Mouse (Mus musculus): Measurements from ENCODE around the gene Pax7.

Pax7 gene

DNA sequence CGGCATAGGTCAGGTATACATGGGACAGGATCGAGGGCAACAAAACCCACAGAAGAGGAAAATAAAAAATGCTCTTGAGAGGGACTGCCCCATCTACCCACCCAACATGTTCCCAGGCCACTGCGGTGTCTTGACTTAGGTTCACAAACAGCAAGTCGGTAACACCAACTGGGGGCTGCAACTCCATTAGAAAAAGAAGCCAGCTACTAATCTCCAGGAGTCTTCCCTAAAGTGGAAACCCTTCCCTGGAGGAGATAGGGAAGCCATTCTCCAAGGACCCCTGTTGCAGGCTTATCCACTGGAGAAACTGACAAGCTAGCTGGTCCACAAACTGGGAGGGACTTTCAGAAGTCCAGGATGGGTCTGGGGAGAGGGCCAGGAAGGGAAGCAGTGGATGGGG, 21.4 kb downstream of the Pax7 start:
- no peak for DNase-seq (ENCODE audit: low spot score in 2 of 2)

DNA sequence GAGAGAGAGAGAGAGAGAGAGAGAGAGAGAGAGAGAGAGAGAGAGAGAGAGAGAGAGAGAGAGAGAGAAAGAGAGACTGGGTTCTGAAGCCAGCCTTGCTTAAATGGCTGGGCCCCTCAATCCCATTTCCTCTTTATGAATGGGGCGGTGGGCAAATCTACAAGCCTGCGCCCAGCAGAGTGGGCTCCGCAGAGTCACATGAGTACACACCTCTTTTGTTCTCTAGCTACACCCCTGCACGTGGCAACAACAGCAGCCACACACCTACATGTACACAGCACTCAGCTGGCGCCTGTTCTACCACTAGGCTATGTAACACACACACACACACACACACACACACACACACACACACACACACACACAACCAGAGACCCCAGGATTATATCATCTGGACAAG, 21.9 kb downstream of the Pax7 start:
- DNase-seq (ENCODE audit: low spot score in 2 of 2), result no peak

- DNase-seq (ENCODE audit: low spot score in 2 of 2), result no peak
These were observed 22.4 kb downstream of the Pax7 start for GRCm38 (mm10) chr4:139810762-139811438.

GRCm38 (mm10) chr4:139809381-139809820, 23.9 kb downstream of the Pax7 start:
- DNase-seq (ENCODE audit: low spot score in 2 of 2), result no peak

- no peak for DNase-seq (ENCODE audit: low spot score in 2 of 2)
These were observed 25.5 kb downstream of the Pax7 start for GRCm38 (mm10) chr4:139807820-139808219.

DNA sequence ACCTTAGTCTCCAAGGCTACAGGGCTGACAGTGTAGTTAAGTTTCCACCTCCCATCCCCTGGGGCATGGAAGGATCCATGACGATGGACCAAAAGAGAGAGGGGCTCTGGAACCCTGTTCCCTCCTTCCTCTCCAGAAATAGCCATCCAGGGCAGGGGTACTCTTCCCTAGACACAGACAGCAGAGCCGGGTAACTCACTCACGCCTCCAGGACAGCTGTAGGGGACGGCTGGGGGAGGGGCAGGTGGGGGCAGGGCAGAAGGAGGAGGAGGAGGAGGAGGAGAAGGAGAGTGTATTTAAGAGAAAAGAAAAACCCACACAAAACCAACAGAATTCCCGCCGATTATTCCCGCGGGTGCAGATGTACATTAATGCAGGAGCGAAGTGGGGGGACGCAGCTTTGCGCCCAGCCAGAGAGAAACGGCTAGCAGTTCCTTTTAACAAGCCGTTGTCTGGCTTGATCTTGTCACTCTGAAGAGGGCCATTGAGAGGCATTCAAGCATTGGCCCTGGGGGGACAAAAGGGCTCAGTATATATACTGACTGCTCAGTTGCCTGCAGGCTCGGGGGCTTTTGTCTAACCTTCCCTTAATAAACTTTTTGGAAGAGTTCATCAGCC, 26.0 kb downstream of the Pax7 start:
- no peak for DNase-seq (ENCODE audit: low spot score in 2 of 2)

GRCm38 (mm10) chr4:139804896-139805295, 28.4 kb downstream of the Pax7 start:
- no peak for DNase-seq (ENCODE audit: low spot score in 2 of 2)

DNA sequence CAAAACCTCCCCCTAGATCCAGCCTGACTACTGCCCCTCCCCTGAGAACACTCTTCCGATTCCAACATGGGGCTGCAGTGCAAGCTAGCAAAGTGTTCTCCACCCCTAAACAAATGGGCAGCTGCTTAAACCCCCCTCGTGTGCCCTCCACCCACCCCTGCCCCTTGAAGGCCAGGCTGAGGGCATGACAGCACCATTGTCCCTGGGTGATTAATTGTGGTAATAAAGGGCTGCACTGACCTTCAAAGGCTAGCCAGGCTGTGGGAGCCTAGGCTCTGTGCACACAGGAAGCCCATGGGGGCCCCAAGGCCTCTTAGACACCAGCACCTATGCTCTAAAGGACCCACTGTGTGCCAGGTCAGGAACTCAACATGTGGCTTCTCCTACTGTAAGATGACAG, 29.3 kb downstream of the Pax7 start:
- DNase-seq (ENCODE audit: low spot score in 2 of 2), result no peak

DNA sequence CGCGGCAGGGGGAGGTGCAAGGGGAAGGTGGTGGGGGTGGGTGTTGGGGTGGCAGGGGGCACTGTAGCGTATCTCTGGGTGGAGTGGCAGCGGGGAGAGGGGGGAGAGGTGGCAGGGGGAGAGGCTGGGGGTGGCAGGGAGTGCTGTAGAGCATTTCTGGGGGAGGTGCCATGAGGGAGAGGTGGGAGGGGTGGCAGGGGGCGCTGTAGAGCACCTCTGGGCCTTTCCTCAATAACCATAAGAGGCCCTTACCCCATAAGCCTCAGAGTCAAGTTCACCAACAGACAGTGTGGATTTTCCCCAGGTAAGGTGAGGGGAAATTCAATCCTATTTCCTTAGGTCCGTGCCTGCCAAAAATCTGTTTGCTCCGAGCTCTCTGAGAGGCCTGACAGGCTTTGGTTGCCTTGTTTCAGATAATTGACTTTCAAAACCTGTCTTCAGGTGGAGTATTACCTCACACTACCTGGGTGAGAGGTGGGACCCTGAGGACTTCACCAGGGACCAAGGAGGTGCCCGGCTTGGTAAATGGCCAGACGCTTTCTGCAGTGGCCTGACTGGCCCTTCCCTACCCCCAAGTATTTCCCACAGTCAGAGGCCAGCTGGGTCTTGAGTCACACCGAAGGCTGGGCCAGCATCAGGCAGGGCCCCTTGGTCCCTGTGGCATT, 33.8 kb downstream of the Pax7 start:
- DNase-seq (ENCODE audit: low spot score in 2 of 2), result no peak

GRCm38 (mm10) chr4:139797344-139797743, 36.0 kb downstream of the Pax7 start:
- DNase-seq (ENCODE audit: low spot score in 2 of 2), result no peak

DNA sequence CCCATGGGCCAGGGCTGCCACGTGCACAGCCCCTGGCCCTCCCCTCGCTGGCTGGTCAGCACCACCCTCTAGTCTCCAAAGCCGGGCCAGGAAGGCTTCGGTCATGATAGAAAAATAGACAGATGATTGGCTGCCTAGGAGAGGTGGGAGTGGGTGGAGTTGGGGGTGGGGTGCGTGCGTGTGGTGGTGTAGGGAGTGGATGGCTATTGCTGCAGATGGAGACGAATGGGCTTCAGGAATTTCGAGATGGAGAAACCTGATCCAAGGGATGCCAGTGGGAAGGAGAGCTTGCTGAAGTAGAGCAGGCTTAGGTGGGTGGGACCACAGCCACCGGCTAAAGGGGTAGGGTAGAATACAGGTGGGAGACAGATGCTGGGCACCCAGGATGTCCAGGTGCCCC, 37.2 kb downstream of the Pax7 start:
- DNase-seq (ENCODE audit: low spot score in 2 of 2), result no peak

GRCm38 (mm10) chr4:139791168-139791567, 42.2 kb downstream of the Pax7 start:
- no peak for DNase-seq (ENCODE audit: low spot score in 2 of 2)

DNA sequence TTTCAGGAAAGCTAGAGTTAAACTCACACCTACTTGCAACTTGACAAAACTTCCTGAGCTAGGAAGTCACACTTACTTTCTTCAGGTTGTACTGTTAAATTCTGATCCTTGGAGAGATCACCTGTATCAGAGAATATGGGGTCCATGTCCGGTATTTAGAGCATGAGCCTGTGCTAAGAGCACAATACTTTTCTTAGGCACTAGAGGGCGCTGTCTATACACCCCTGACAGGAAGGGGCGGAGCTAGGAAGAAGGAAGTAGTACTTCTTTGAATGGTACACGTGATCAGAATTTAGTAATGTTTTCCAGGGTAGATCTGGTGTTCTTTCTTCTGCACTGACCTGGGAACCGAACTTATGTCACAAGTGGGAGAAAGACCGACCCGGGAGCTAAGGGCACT, 43.6 kb downstream of the Pax7 start:
- DNase-seq (ENCODE audit: low spot score in 2 of 2), result no peak

GRCm38 (mm10) chr4:139782926-139783467, 50.3 kb downstream of the Pax7 start:
- DNase-seq (ENCODE audit: low spot score in 2 of 2), result no peak

DNA sequence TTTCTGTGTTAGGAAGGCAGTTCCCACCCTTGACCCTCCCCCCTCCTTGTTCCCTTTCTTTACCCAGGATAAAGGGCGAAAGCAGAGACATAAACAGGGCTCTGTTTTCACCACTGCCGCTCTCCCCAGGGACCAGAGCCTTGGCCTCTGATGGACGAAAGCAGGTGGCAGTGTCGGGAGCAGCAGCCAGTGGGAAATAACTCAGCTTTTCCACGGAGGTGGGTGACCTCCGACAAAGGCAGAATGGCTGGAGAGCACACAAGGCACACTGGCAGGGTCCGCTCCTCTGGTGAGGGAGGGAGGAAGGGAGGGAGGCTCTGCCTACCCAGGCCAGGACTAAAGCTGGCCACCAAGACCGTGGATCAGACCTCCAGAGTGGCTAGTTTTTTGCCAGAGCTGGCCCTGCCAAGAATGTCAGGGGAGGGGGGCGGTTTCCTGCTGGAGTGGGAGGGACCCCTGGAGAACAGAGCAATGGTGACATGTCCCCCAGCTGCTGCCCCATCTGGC, 62.1 kb downstream of the Pax7 start:
- DNase-seq (ENCODE audit: low spot score in 2 of 2), result no peak

DNA sequence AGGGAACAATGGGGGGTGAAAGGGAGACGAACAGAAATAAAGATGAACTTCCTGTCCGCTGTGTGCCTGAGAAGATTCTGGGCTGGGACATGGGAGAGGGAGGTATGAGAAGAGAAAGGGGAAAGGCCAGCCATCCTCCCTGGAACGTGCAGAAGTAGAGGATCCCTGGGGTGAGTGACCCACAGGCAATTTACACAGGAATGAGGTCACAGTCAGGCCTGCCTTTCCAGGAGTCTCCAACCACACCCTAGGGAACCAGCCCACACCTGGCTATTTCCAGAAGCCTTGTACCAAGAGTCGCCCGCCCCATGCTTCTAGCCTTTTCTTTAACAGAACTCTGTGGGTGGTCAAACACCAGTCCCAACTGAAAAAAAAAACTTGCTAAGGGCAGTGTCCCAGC, 65.5 kb downstream of the Pax7 start:
- DNase-seq (ENCODE audit: low spot score in 2 of 2), result no peak

DNA sequence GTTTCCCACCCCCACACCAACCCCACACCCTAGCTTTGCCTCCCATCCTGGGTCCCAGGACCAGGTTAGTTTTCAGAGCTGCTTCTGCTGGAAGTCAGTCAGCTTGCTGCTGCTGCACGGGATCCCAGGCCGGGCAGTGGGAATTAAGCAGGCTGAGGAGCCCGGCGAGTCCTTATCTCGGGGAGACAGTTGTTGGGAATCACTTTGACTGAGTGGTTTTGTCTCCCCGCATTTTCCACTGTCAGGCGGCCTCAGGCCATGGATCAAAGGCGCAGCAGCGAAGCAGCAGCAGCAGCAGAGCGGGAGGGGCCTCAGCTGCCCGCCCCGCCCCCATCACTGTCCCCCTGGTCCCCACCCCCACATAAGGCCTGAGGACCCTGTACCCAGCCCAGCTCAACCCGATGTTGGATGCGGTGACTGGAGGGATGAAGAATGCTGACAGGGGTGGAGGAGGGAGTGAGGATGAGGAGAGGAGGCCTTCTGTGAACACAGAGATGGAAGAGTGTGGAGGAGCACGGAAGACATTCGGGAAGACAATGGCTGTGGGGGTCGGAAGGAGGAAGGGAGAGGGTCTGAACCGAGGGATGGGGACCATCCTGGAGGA, 66.1 kb downstream of the Pax7 start:
- no peak for DNase-seq (ENCODE audit: low spot score in 2 of 2)

GRCm38 (mm10) chr4:139761911-139762310, 71.4 kb downstream of the Pax7 start:
- DNase-seq (ENCODE audit: low spot score in 2 of 2), result no peak

DNA sequence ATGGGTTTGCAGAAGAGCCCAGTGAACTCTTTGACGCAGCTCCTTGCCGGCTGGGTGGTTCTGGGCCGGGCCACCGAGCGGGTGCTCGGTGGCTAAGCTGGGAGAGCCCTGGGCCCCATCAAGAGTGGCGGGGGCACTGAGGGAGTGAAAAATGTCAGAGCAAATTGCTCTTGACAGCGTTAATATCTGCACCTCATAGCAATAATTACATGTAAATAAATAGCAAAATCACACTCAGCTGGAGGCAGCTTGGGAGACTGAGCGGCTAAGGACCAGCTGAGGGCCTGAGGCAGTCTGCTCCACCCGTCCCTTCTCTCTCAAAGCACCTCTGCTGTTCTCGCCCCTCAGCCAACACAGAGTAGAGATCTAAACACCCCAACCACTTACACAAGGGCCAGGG, 72.6 kb downstream of the Pax7 start:
- no peak for DNase-seq (ENCODE audit: low spot score in 2 of 2)

DNA sequence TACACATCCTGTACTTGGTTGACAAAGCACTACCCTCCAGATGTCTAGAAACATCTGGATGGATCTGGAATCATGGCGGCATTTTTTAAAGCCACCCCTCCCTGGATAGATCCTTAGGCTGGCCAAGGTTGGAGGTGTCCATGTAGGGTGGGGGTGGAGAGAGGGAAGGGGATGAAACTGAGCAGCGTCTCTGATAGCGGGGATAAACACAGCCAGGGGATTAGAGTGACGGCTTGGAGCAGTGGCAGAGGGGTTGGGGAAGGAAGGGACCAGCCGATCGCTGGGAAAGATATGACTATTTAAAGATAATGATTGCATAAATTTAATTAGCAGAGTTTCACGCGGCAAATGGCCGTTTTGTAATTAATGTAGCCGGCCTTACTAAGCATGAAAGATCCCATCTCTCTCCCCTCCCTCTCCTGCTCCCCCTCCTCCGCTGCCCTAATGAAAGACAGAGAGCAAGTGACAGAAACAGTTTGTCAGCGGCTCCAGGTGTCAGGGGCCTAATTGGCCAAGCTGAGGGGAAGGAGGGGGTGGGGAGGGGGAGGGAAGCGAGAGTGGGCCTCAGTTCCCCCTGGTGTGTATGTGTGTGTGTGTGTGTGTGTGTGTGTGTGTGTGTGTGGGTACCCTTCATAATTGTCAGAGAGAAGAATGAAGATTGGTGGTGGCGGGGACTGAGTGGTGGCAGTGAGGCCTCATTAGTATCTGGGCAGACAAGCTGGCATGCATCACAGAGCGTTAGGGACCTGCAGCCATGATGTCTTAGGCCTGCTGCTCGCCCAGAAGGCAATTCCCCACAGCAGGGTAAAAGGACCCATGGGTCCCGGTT, 74.6 kb downstream of the Pax7 start:
- no peak for DNase-seq (ENCODE audit: low spot score in 2 of 2)

- no peak for DNase-seq (ENCODE audit: low spot score in 2 of 2)
These were observed 76.4 kb downstream of the Pax7 start for GRCm38 (mm10) chr4:139756931-139757330.

Measured in spleen, postnatal 4 days (tissue).